Mouse (Mus musculus): ENCODE data around the gene Rhbdd3.

- TF ChIP-seq CTCF (conservative IDR thresholded peaks at IDR 0.05; ENCODE audit: low read length) (no peak), NANOG (IDR thresholded peaks at IDR 0.05; ENCODE audit: borderline replicate concordance, low read length) (no peak), POU5F1 (IDR thresholded peaks at IDR 0.05; ENCODE audit: borderline replicate concordance, low read length) (no peak)
These were observed 39.5 kb upstream of the Rhbdd3 start for GRCm38 (mm10) chr11:5059230-5059629.
